Mouse (Mus musculus) spleen, adult 2 months (tissue): ENCODE results near the gene Scnn1a.

ENCODE experiments used
- CTCF ChIP-seq: fragments of 200-500 bp; IDR thresholded peaks from 2 replicates; pipeline ENCODE4 v1.5.1; 2011; ENCODE audit warnings: mild to moderate bottlenecking, inconsistent platforms; ENCODE audit not compliant: insufficient read depth, insufficient read length, insufficient replicate concordance; ENCODE audit errors: extremely low read depth
- POLR2A ChIP-seq: fragments of 200-500 bp; IDR thresholded peaks from 2 replicates; pipeline ENCODE4 v1.6.1; 2011; ENCODE audit warnings: low read depth, low read length, inconsistent platforms

DNA sequence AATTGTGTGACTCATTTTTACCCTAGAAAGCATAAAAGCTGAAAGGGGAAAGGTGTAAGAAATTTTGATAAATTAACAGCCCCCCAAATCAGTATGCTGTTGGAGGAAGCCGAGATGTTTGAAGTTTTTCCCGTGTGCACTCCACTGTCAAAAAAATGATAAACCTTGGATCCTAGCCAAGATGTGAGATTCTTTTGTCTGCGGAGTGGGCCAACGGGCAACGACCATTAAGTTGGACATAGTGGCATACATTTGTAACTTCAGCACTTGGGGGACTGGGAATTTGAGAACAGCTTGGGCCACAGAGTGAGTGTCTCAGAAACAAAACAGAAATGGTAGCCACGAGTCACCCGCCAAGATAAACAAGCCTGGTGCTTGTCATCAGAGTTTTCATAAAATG, 3.4 kb upstream of the Scnn1a start:
- TF ChIP-seq CTCF (no peak), POLR2A (no peak)
